Mouse (Mus musculus) heart, embryonic 15.5 days (tissue): ENCODE data around the gene Hist1h4b. TPM values are rescaled to one million over a fixed set of nuclear protein-coding genes. Genes with fewer than 3 reads are reported as not detected.
A peak's percentile ranks its signal among the peaks of the same experiment; 100 is the strongest.
"Not testable (repeated sequence)": the region's sequence is repeated elsewhere in the genome, so short reads cannot be mapped to it uniquely, and the experiment has no call there.

Source experiments
- ATAC-seq: fragments of 200-750 bp; cut with Nextera tagmentation; replicated peaks from 2 replicates; pipeline ENCODE4 v1.8.0; 2017; ENCODE audit warnings: low read depth, moderate TSS enrichment; ENCODE audit not compliant: insufficient number of reproducible peaks, insufficient read depth, low FRiP score
- H3K27ac ChIP-seq: fragments of 300-500 bp; sonication (generic); 2 replicates; pipeline ENCODE4 v1.5.1; 2015; ENCODE audit warnings: mild to moderate bottlenecking, inconsistent platforms
- H3K27me3 ChIP-seq: fragments of 300-500 bp; sonication (generic); 2 replicates; pipeline ENCODE4 v1.6.1; 2015; ENCODE audit warnings: inconsistent platforms
- H3K36me3 ChIP-seq: fragments of 300-500 bp; sonication (generic); 2 replicates; pipeline ENCODE4 v1.6.1; 2015; ENCODE audit warnings: mild to moderate bottlenecking, inconsistent platforms
- H3K4me1 ChIP-seq: fragments of 300-500 bp; sonication (generic); replicated peaks from 2 replicates; pipeline ENCODE4 v1.6.1; 2015; ENCODE audit warnings: inconsistent platforms
- H3K4me2 ChIP-seq: fragments of 300-500 bp; sonication (generic); 2 replicates; pipeline ENCODE4 v1.6.1; 2015; ENCODE audit warnings: inconsistent platforms, mild to moderate bottlenecking, moderate library complexity
- H3K4me3 ChIP-seq: fragments of 300-500 bp; sonication (generic); 2 replicates; pipeline ENCODE4 v1.5.1; 2015; ENCODE audit warnings: mild to moderate bottlenecking, inconsistent platforms
- H3K9ac ChIP-seq: fragments of 300-500 bp; sonication (generic); 2 replicates; pipeline ENCODE4 v1.6.1; 2015; ENCODE audit warnings: mild to moderate bottlenecking, inconsistent platforms
- H3K9me3 ChIP-seq: fragments of 300-500 bp; sonication (generic); replicated peaks from 2 replicates; pipeline ENCODE4 v1.6.1; 2016; ENCODE audit warnings: inconsistent platforms
- WGBS: fragments of 180-500 bp; shearing (Covaris S2); methylation state at CpG from one replicate; pipeline ENCODE4 v1.1.7; 2015; ENCODE audit warnings: mixed read lengths; 5-methylcytosine and 5-hydroxymethylcytosine counted together
- polyA plus RNA-seq: library from polyadenylated mRNA; unstranded; fragments of >200 nt; fragmentation: Nextera tagmentation; extraction: Ambion mirVana; gene quantifications from 2 replicates; pipeline ENCODE4 v1.2.1, GENCODE M21; 2015

The Hist1h4b gene
- polyA plus RNA-seq, 1 experiment from 2014 or later = 1.7 TPM

DNA sequence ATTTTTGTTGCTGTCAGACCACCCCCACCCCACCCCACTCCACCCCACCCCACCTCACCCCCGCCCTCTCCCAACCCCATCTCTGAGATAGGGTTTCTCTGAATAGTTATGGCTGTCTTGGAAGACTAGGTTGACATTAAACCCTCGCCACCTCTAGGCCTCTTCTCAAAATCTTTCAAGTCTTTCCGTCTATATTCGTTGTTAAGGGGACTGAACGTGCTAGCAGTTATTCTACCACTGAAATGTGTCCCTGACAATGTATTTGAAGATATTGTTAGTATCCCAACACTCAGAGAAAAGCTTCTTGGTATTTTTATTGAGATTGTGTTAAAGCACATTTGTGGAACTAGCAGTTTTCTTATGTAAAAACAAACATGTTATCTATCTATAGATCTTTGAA, 15.9 kb upstream of the Hist1h4b start:
- Histone ChIP-seq H3K4me3 (peak overlapping the region; percentile 74), H3K9me3 (no peaks in the 10 kb centered on the region), H3K27me3 (no peaks in the 10 kb centered on the region), H3K9ac (no peak overlapping the region), H3K4me2 (peak overlapping the region; percentile 97), H3K27ac (peak overlapping the region; percentile 99), H3K4me1 (peaks cover 28% of the 10 kb centered on the region), H3K36me3 (no peaks in the 10 kb centered on the region)
- ATAC-seq = no peak
- WGBS = 52% methylated on average over 5 of the region's 5 CpGs

GRCm38 (mm10) chr13:23742007-23742406, 14.8 kb upstream of the Hist1h4b start:
- Histone ChIP-seq H3K9ac (no peak overlapping the region), H3K27me3 (no peaks in the 10 kb centered on the region), H3K36me3 (no peaks in the 10 kb centered on the region), H3K4me1 (peaks cover 28% of the 10 kb centered on the region), H3K4me2 (0 out of 2 replicates have a peak overlapping the region, but pooled peaks have one; percentile 8), H3K9me3 (no peaks in the 10 kb centered on the region), H3K27ac (peak overlapping the region; percentile 9; the same call in 1 of the 2 replicates), H3K4me3 (no peak overlapping the region)
- no peak for ATAC-seq

DNA sequence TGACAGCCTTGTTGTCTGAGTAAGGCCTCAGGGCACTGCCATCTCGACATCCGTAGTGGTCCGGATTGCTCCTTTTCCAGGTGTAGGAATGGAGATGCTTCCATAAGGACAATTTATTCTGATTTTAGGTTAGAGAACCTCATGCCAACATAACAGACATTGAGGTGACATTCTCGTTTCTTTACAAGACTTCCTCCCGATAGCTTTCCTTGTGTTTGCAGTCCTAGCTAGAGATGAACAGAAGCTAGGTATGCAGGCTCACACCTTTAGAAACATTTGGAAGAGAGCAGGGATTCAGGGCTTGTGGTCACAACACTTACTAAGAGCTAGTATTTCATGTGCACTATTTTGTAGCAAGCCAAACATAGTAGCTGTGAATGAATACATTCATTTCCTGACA, 13.6 kb upstream of the Hist1h4b start:
- ATAC-seq = no peak
- no peaks in the 10 kb centered on the region for H3K9me3 ChIP-seq
- H3K36me3 ChIP-seq = no peaks in the 10 kb centered on the region
- H3K9ac ChIP-seq = no peak overlapping the region
- WGBS = 86% methylated on average over 5 of the region's 5 CpGs
- H3K27ac ChIP-seq = no peak overlapping the region
- H3K4me3 ChIP-seq = no peak overlapping the region
- H3K4me2 ChIP-seq = no peak overlapping the region
- peaks cover 33% of the 10 kb centered on the region for H3K4me1 ChIP-seq
- no peaks in the 10 kb centered on the region for H3K27me3 ChIP-seq

DNA sequence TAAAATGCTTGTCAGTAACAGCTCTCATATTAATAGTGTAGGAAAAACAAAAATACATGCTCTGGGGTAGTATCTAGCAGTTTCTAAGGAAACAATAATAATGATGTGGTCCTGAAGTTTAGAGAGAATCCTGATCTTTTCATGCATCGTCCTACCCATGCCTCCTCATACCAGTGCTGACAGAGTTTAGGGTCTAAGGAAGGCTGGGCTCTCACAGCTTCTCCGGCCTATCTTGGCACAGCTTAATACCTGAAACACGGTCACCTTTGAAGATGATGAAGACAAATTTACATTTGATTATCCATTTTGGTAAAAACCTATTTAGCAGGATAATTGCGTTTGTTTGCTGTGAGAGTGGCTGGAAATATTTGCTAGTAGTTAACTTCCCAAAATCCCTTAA, 12.8 kb upstream of the Hist1h4b start:
- Histone ChIP-seq H3K27me3 (no peaks in the 10 kb centered on the region), H3K4me3 (no peak overlapping the region), H3K4me1 (peaks cover 33% of the 10 kb centered on the region), H3K27ac (peak overlapping the region; percentile 72; the same call in 1 of the 2 replicates), H3K9ac (0 out of 2 replicates have a peak overlapping the region, but pooled peaks have one; percentile 35), H3K4me2 (peak overlapping the region; percentile 70), H3K9me3 (no peaks in the 10 kb centered on the region), H3K36me3 (no peaks in the 10 kb centered on the region)
- 43% methylated on average over 4 of the region's 4 CpGs for WGBS
- no peak for ATAC-seq

DNA sequence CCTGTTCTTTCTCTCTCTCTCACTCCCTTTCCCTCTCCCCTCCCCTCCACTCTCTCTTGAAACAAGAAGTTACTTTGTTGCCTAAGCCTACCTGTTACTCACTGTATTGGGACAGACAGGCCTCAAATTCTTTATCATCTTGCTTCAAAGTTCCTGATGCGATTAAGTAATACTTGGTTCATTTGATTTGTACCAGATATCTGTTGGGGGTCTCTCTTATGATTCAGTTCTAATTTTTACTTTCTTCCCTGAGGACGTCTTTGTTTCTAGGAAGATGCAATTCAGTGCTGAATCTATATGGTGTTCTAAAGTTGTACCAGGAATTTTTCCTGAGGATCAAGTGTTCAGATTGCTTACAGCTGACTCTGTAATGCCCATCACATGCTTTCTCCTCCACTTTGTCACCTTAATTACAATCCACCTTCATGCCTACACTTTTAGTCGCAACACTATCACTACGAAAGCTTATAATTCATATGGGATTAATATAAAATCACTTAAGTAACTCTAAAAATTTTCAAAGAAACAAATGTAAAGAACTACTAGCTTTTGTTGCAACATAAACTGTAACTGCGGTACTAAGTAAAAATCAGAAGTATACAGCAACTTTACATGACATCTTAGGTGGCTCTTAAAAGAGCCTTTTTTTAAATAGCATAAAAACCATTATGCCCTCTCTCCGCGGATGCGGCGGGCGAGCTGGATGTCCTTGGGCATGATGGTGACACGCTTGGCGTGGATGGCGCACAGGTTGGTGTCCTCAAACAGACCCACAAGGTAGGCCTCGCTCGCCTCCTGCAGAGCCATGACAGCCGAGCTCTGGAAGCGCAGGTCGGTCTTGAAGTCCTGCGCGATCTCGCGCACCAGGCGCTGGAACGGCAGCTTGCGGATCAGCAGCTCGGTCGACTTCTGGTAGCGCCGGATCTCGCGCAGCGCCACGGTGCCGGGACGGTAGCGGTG, 12.1 kb upstream of the Hist1h4b start:
- Histone ChIP-seq H3K4me2 (peak overlapping the region; percentile 70), H3K27me3 (no peaks in the 10 kb centered on the region), H3K27ac (peak overlapping the region; percentile 72), H3K9me3 (no peaks in the 10 kb centered on the region), H3K4me3 (peak overlapping the region; percentile 49), H3K4me1 (peaks cover 30% of the 10 kb centered on the region), H3K9ac (peak overlapping the region; percentile 35; the same call in 1 of the 2 replicates), H3K36me3 (no peaks in the 10 kb centered on the region)
- ATAC-seq = no peak
- WGBS = 2% methylated on average over 20 of the region's 36 CpGs

- Histone ChIP-seq H3K27ac (peak within 1 kb of the TSS; percentile 99), H3K4me3 (peak within 1 kb of the TSS; percentile 49), H3K36me3 (no peaks in the 10 kb centered on the region), H3K27me3 (no peaks in the 10 kb centered on the region), H3K4me2 (peak within 1 kb of the TSS; percentile 70), H3K4me1 (peaks cover 26% of the 10 kb centered on the region), H3K9ac (peak within 1 kb of the TSS; percentile 65), H3K9me3 (no peaks in the 10 kb centered on the region)
- WGBS = under 1% methylated on average over 24 of the region's 28 CpGs
- ATAC-seq = peak; percentile 53
Measured at GRCm38 (mm10) chr13:23745381-23746161, 11.2 kb upstream of the Hist1h4b start, which contains the start of gene Hist1h3c. TSS of gene Hist1h3c (minus strand) at chr13:23745602.

DNA sequence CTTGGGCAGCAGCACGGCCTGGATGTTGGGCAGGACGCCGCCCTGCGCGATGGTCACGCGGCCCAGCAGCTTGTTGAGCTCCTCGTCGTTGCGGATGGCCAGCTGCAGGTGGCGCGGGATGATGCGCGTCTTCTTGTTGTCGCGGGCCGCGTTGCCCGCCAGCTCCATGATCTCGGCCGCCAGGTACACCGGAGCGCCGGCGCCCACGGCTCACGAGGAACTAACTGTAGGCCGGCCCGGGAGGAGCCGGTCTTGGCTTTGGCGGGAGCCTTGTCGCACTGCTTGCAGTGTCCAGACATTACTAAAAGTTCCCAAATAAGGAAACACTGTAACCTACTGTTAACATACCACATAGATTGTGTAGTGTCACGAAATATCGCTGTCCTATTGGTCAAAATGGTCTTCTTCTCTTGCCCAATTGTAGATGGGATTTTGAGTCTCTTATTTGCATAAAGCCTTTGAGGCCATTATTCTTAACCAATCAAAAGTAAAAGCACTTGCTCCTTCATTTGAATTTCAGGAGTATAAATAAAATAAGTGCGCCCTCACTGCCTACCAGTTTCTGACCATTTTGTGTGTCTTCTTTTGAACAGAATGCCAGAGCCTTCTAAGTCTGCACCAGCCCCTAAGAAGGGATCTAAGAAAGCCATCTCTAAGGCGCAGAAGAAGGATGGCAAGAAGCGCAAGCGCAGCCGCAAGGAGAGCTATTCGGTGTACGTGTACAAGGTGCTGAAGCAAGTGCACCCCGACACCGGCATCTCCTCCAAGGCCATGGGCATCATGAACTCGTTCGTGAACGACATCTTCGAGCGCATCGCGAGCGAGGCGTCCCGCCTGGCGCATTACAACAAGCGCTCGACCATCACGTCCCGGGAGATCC, 10.4 kb upstream of the Hist1h4b start, which contains the start of gene Hist1h2bb:
Hist1h2bb (plus strand) TSS at position 534 of the 880 bp plus-strand sequence.
- Histone ChIP-seq H3K4me2 (peak within 1 kb of the TSS; percentile 70), H3K9ac (peak within 1 kb of the TSS; percentile 65), H3K4me3 (peak within 1 kb of the TSS; percentile 49), H3K27ac (peak within 1 kb of the TSS; percentile 99), H3K4me1 (peaks cover 22% of the 10 kb centered on the region)
- not testable (repeated sequence) for H3K36me3 ChIP-seq, H3K9me3 ChIP-seq, H3K27me3 ChIP-seq
- WGBS = under 1% methylated on average over 49 of the region's 58 CpGs
- ATAC-seq = peak; percentile 92

GRCm38 (mm10) chr13:23747081-23747891, 9.5 kb upstream of the Hist1h4b start:
- no peaks in the 10 kb centered on the region for H3K36me3 ChIP-seq
- peak overlapping the region; percentile 70 for H3K4me2 ChIP-seq
- H3K9me3 ChIP-seq = no peaks in the 10 kb centered on the region
- H3K4me3 ChIP-seq = peak overlapping the region; percentile 39
- H3K27me3 ChIP-seq = no peaks in the 10 kb centered on the region
- peak overlapping the region; percentile 50; the same call in 1 of the 2 replicates for H3K9ac ChIP-seq
- ATAC-seq = peak; percentile 17
- 7% methylated on average over 13 of the region's 13 CpGs for WGBS
- H3K4me1 ChIP-seq = peaks cover 21% of the 10 kb centered on the region
- H3K27ac ChIP-seq = peak overlapping the region; percentile 99

- peak overlapping the region; percentile 70 for H3K4me2 ChIP-seq
- no peak overlapping the region for H3K9ac ChIP-seq
- H3K27me3 ChIP-seq = no peaks in the 10 kb centered on the region
- no peaks in the 10 kb centered on the region for H3K9me3 ChIP-seq
- peak overlapping the region; percentile 99 for H3K27ac ChIP-seq
- WGBS = 12% methylated on average over 4 of the region's 4 CpGs
- no peak for ATAC-seq
- peaks cover 25% of the 10 kb centered on the region for H3K4me1 ChIP-seq
- no peak overlapping the region for H3K4me3 ChIP-seq
- no peaks in the 10 kb centered on the region for H3K36me3 ChIP-seq
Measured at GRCm38 (mm10) chr13:23747892-23748288, 8.9 kb upstream of the Hist1h4b start.

DNA sequence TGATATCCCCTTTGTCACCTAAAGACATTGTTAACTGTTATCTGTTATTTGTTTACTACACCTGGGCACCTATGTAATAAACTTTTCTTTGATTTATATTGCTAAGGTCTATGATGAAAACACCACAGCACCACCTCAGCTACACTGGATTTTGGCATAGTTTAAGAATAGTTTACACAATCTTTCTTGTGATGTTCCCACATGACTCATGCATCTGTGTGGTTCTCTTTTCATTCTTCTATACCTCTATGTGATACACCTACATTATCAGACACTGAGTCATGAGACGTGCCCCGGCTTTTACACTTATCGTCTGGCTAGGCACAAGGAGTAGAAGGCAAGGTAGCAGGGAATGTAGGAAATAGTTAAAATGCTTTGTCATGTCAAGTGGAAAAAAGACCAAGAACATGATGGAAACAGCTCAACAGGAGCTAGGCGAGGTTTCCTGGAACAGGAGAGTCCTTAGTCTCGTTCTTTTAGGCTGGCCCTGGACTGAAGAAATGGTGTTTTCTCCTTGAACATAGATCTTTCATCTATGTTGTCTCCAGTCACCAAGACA, 7.2 kb upstream of the Hist1h4b start:
- H3K9me3 ChIP-seq = no peaks in the 10 kb centered on the region
- peaks cover 20% of the 10 kb centered on the region for H3K4me1 ChIP-seq
- 86% methylated on average over 5 of the region's 5 CpGs for WGBS
- H3K4me3 ChIP-seq = no peak overlapping the region
- no peaks in the 10 kb centered on the region for H3K36me3 ChIP-seq
- H3K27ac ChIP-seq = peak overlapping the region; percentile 42; the same call in 1 of the 2 replicates
- H3K27me3 ChIP-seq = no peaks in the 10 kb centered on the region
- H3K9ac ChIP-seq = no peak overlapping the region
- ATAC-seq = no peak
- no peak overlapping the region for H3K4me2 ChIP-seq
